In the genomic region with DNA sequence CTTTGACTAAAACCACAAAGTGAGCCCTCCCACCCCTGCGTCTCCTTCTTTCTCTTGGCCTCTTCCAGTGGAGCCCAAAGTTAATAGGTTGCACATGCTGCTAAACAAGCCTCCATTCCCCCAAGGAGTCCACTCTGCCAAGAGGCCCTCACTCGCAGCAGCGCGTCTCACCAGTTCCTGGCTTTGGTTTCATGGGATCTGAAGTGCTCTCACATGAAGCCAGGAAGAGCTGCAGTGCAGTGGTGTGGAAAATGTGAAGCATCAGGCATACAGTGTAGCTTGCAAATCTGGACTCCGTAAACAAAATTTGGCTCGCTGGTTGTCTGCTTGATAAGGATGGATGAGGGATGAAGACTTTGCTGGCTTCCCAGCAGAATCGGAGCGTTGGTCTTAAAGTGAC, we compare ENCODE assay signal across 9 mouse cellular contexts.
DNase-seq lines count a peak whose midpoint lies in the region; ATAC-seq and TF ChIP-seq lines count a peak whose summit lies in the region.
"Had no signal": no experiment of that assay in that cellular context is flagged by ENCODE, and none has a peak within 500 bp of the region (broad histone marks: within the 10 kb centered on the region; RNA-seq: fewer than 3 reads in every experiment).

No protein-coding gene starts in this region.

- no peak for ATAC-seq in heart, embryonic 11.5 days (replicated peaks; ENCODE audit: insufficient number of reproducible peaks, low FRiP score, low TSS enrichment)
- ATAC-seq in heart, postnatal 0 days (ENCODE audit: insufficient read depth, low read depth), result peak; percentile 49; the same call in 1 of the 2 replicates

- no peak overlapping the region for H3K4me2 ChIP-seq in heart, embryonic 11.5 days
- no peak overlapping the region for H3K4me2 ChIP-seq in heart, postnatal 0 days (ENCODE audit: low read depth, low read length)

- H3K9ac ChIP-seq in heart, embryonic 11.5 days (ENCODE audit: low read depth, low read length), result no peak overlapping the region
- no peak overlapping the region for H3K9ac ChIP-seq in heart, postnatal 0 days (replicated peaks; ENCODE audit: low read depth, low read length)

- no peak overlapping the region for H3K27ac ChIP-seq in heart, embryonic 11.5 days (ENCODE audit: low read depth, low read length)
- H3K27ac ChIP-seq in heart, postnatal 0 days (ENCODE audit: low read depth), result no peak overlapping the region

- H3K4me1 ChIP-seq in heart, embryonic 11.5 days (ENCODE audit: control insufficient read depth, insufficient read depth, low read length), result no peaks in the 10 kb centered on the region
- H3K4me1 ChIP-seq in heart, postnatal 0 days (ENCODE audit: control insufficient read depth, insufficient read depth), result no peaks in the 10 kb centered on the region

- H3K36me3 ChIP-seq in heart, embryonic 11.5 days (ENCODE audit: control insufficient read depth, insufficient read depth, low read length), result no peaks in the 10 kb centered on the region
- no peaks in the 10 kb centered on the region for H3K36me3 ChIP-seq in heart, postnatal 0 days (replicated peaks; ENCODE audit: control insufficient read depth, insufficient read depth, low read length)

- no peaks in the 10 kb centered on the region for H3K27me3 ChIP-seq in heart, embryonic 11.5 days (ENCODE audit: control insufficient read depth, insufficient read depth, low read length)
- no peaks in the 10 kb centered on the region for H3K27me3 ChIP-seq in heart, postnatal 0 days (ENCODE audit: control insufficient read depth, insufficient read depth, low read length)

- no peaks in the 10 kb centered on the region for H3K9me3 ChIP-seq in heart, embryonic 11.5 days (replicated peaks; ENCODE audit: control insufficient read depth, low read length)
- H3K9me3 ChIP-seq in heart, postnatal 0 days (replicated peaks; ENCODE audit: control insufficient read depth, low read length), result no peaks in the 10 kb centered on the region

- TF ChIP-seq EP300 in heart, postnatal 0 days (IDR thresholded peaks at IDR 0.05; ENCODE audit: low read depth), result no peak

- H3K4me3 ChIP-seq in heart, embryonic 11.5 days (ENCODE audit: low read depth, low read length), result no peak overlapping the region
- no peak overlapping the region for H3K4me3 ChIP-seq in heart, postnatal 0 days (ENCODE audit: low read depth, low read length)
- H3K4me3 ChIP-seq: erythroblast, embryonic 14.5 days had no signal

- DNase-seq in heart, adult 18-20 months, result peak; percentile 79 to 91
- DNase-seq in testis, postnatal 14 days (ENCODE audit: low spot score), result peak; percentile 24
- no peak for DNase-seq in testis, postnatal 10 days (ENCODE audit: low spot score)
- DNase-seq in heart, postnatal 0 days (ENCODE audit: low spot score), result peak; percentile 57
- DNase-seq in skeletal muscle tissue, adult 2 months (ENCODE audit: low read depth, low spot score), result peak; percentile 89
- no peak for DNase-seq in layer of hippocampus, adult 11-12 months (ENCODE audit: low spot score)
- DNase-seq in cerebellum, adult 9-10 months, result no peak

- no peak for TF ChIP-seq CTCF in heart, postnatal 0 days (IDR thresholded peaks at IDR 0.05; ENCODE audit: low read depth)

- 56% methylated on average over 8 of the region's 8 CpGs for WGBS in heart, embryonic 11.5 days (ENCODE audit: insufficient replicate concordance)
- 50% methylated on average over 8 of the region's 8 CpGs for WGBS in heart, postnatal 0 days

Comparison
In these comparisons a context has a peak if more than half of its experiments do, and no peak if none do; other contexts are left out.
1. DNase-seq: peak in heart, adult 18-20 months (2 of 2), testis, postnatal 14 days (single experiment), heart, postnatal 0 days (single experiment) and skeletal muscle tissue, adult 2 months (single experiment); none in testis, postnatal 10 days (single experiment), layer of hippocampus, adult 11-12 months (single experiment) and cerebellum, adult 9-10 months (single experiment).